In genomic region chr13:12864263-12864662, GRCm38 (mm10) we compare ENCODE assay signal across 9 mouse cellular contexts.
DNase-seq lines count a peak whose midpoint lies in the region; ATAC-seq and TF ChIP-seq lines count a peak whose summit lies in the region.
"Had no signal": no experiment of that assay in that cellular context is flagged by ENCODE, and none has a peak within 500 bp of the region (broad histone marks: within the 10 kb centered on the region; RNA-seq: fewer than 3 reads in every experiment).

No protein-coding gene starts in this region.

- no peaks in the 10 kb centered on the region for H3K36me3 ChIP-seq in limb, embryonic 11.5 days (ENCODE audit: control insufficient read depth, insufficient read depth, low read length)
- no peaks in the 10 kb centered on the region for H3K36me3 ChIP-seq in limb, embryonic 10.5 days
- no peaks in the 10 kb centered on the region for H3K36me3 ChIP-seq in intestine, embryonic 16.5 days (ENCODE audit: control insufficient read depth, insufficient read depth, low read length)
- no peaks in the 10 kb centered on the region for H3K36me3 ChIP-seq in myocyte (ENCODE audit: control insufficient read depth, insufficient read depth)

- intact Hi-C loops in gastrocnemius, postnatal 14 days (cut with DNase I; ENCODE audit: low total_unique reads) = no loop called here

- peak; percentile 55; the same call in 1 of the 2 replicates for ATAC-seq in limb, embryonic 11.5 days (ENCODE audit: insufficient number of reproducible peaks, low FRiP score, low TSS enrichment, low read depth)
- ATAC-seq in erythroid progenitor cell, adult 5-6 weeks (replicated peaks; ENCODE audit: low FRiP score, poor library complexity, severe bottlenecking) = peak; percentile 33; the same call in 1 of the 2 replicates
- ATAC-seq in intestine, embryonic 16.5 days = peak; percentile 33; the same call in 1 of the 2 replicates

- no peak overlapping the region for H3K9ac ChIP-seq in limb, embryonic 11.5 days (ENCODE audit: low read length)
- H3K9ac ChIP-seq in intestine, embryonic 16.5 days (ENCODE audit: low read depth, low read length) = no peak overlapping the region

- no peak overlapping the region for H3K4me3 ChIP-seq in limb, embryonic 11.5 days (ENCODE audit: low read depth, low read length)
- no peak overlapping the region for H3K4me3 ChIP-seq in limb, embryonic 10.5 days
- no peak overlapping the region for H3K4me3 ChIP-seq in intestine, embryonic 16.5 days (ENCODE audit: low read length)
- no peak overlapping the region for H3K4me3 ChIP-seq in myocyte

- TF ChIP-seq POLR2A in myocyte (IDR thresholded peaks at IDR 0.05; ENCODE audit: insufficient read length, low read depth) = no peak

- H3K27ac ChIP-seq in limb, embryonic 11.5 days (replicated peaks; ENCODE audit: low read depth, low read length) = no peak overlapping the region
- H3K27ac ChIP-seq in limb, embryonic 10.5 days = no peak overlapping the region
- no peak overlapping the region for H3K27ac ChIP-seq in intestine, embryonic 16.5 days (ENCODE audit: low read length)

- H3ac ChIP-seq in myocyte (ENCODE audit: control insufficient read depth, insufficient read length) = no peak overlapping the region

- peaks cover 10% of the 10 kb centered on the region; the same call in 1 of the 2 replicates for H3K9me3 ChIP-seq in limb, embryonic 11.5 days (ENCODE audit: control insufficient read depth, low read length)
- peaks cover 28% of the 10 kb centered on the region for H3K9me3 ChIP-seq in limb, embryonic 10.5 days (replicated peaks)
- peaks cover 4% of the 10 kb centered on the region; the same call in 1 of the 2 replicates for H3K9me3 ChIP-seq in intestine, embryonic 16.5 days (ENCODE audit: control insufficient read depth, low read length)

- no peak overlapping the region for H3K4me2 ChIP-seq in limb, embryonic 11.5 days (ENCODE audit: low read depth, severe bottlenecking)
- no peak overlapping the region for H3K4me2 ChIP-seq in intestine, embryonic 16.5 days (ENCODE audit: low read depth, low read length)
- H3K4me2 ChIP-seq in myocyte (ENCODE audit: low read depth) = no peak overlapping the region

- no peak for DNase-seq in limb, embryonic 11.5 days (ENCODE audit: low spot score)
- no peak for DNase-seq in limb, embryonic 10.5 days (ENCODE audit: low spot score)
- DNase-seq in cerebellum, adult 9-11 months = no peak
- no peak for DNase-seq in layer of hippocampus, postnatal 25 days (ENCODE audit: extremely low spot score in 1 of 2, low spot score in 1 of 2)
- DNase-seq in gastrocnemius, postnatal 14 days = no peak
- DNase-seq: thymus, postnatal 36 days had no signal

- no peaks in the 10 kb centered on the region for H3K27me3 ChIP-seq in limb, embryonic 11.5 days (ENCODE audit: control insufficient read depth, insufficient read depth, low read length)
- H3K27me3 ChIP-seq in limb, embryonic 10.5 days (ENCODE audit: low read depth, poor library complexity, severe bottlenecking) = no peaks in the 10 kb centered on the region
- no peaks in the 10 kb centered on the region for H3K27me3 ChIP-seq in intestine, embryonic 16.5 days (replicated peaks; ENCODE audit: control insufficient read depth, insufficient read depth, low read length)
- H3K27me3 ChIP-seq in myocyte (ENCODE audit: control insufficient read depth, insufficient read depth, insufficient read length) = no peaks in the 10 kb centered on the region

- no peaks in the 10 kb centered on the region for H3K79me2 ChIP-seq in myocyte (ENCODE audit: control insufficient read depth, insufficient read depth)

- no peaks in the 10 kb centered on the region for H3K4me1 ChIP-seq in limb, embryonic 11.5 days (ENCODE audit: control insufficient read depth, insufficient read depth, low read length)
- no peaks in the 10 kb centered on the region for H3K4me1 ChIP-seq in limb, embryonic 10.5 days
- H3K4me1 ChIP-seq in intestine, embryonic 16.5 days (ENCODE audit: control insufficient read depth, insufficient read depth, low read length) = no peaks in the 10 kb centered on the region

TF ChIP-seq in myocyte, 11 proteins besides CTCF, POLR2A, EP300 and RAD21:
- peak; percentile 9 for TF ChIP-seq TCF12 (IDR thresholded peaks at IDR 0.05; ENCODE audit: insufficient read depth, poor library complexity, severe bottlenecking)
- TF ChIP-seq E2F4 (IDR thresholded peaks at IDR 0.05; ENCODE audit: insufficient read depth) = no peak
- TF ChIP-seq MAX (IDR thresholded peaks at IDR 0.05; ENCODE audit: low read depth) = no peak
- TF ChIP-seq MYOD1 (IDR thresholded peaks at IDR 0.05; ENCODE audit: control insufficient read depth in 1 of 3, insufficient read length in 2 of 3, low read depth in 2 of 3) = peak in 2 of 3 experiments; percentile 27 to 70
- TF ChIP-seq USF1 (IDR thresholded peaks at IDR 0.05; ENCODE audit: low read depth) = no peak
- TF ChIP-seq POLR2AphosphoS2 (IDR thresholded peaks at IDR 0.05; ENCODE audit: insufficient read length, low read depth) = no peak
- TF ChIP-seq MYOG (IDR thresholded peaks at IDR 0.05; ENCODE audit: control insufficient read depth in 1 of 3, insufficient read depth in 1 of 3, insufficient read length in 2 of 3, low read depth in 2 of 3) = peak in 2 of 3 experiments; percentile 51 to 52
